Mouse (Mus musculus): ENCODE measurements around the gene Defa36. TPM values are rescaled to one million over a fixed set of nuclear protein-coding genes. Genes with fewer than 3 reads are reported as not detected.
"Not testable (repeated sequence)": the region's sequence is repeated elsewhere in the genome, so short reads cannot be mapped to it uniquely, and the experiment has no call there.

Defa36 gene
- total RNA-seq (2021), result not detected

DNA sequence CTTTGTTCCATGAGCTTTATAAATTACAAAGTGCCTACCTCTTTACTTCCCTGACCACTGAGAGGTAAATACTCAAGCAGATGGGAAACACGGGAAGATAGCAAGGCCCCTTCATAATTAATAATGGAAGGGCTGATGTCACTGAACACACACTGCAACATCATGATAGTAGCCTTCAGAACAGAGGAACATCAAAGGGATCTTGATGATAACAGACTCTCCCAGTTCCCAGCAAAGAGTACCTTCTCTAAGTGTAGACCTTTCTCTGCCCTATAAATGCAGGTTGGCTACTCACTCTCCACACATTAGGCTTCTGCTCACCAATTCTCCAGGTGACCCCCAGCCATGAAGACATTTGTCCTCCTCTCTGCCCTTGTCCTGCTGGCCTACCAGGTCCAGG is at the start of gene Defa36:
Gene Defa36, plus strand, starts transcription at position 301 of the 400 bp plus-strand sequence.
- DNase-seq (ENCODE audit: extremely low spot score in 1 of 2, low spot score in 2 of 2); intact Hi-C loops (cut with DNase I): not testable (repeated sequence)

- DNase-seq (ENCODE audit: extremely low spot score in 1 of 2, low spot score in 2 of 2); intact Hi-C loops (cut with DNase I): not testable (repeated sequence)
These were observed 49.0 kb upstream of the Defa36 start, which contains the start of gene Defa2 for GRCm38 (mm10) chr8:21378215-21378614. Gene Defa2 (plus strand): TSS chr8:21378515.

- DNase-seq (ENCODE audit: extremely low spot score in 1 of 2, low spot score in 2 of 2); intact Hi-C loops (cut with DNase I): not testable (repeated sequence)
These were observed 35.7 kb upstream of the Defa36 start, which contains the start of gene Defa33 for GRCm38 (mm10) chr8:21391511-21391910. Gene Defa33 (plus strand): TSS chr8:21391811.

- DNase-seq (ENCODE audit: extremely low spot score in 1 of 2, low spot score in 2 of 2); intact Hi-C loops (cut with DNase I): not testable (repeated sequence)
These were observed 29.2 kb downstream of the Defa36 start, which contains the start of gene Gm7849 for GRCm38 (mm10) chr8:21456460-21456859. Gene Gm7849 (minus strand): TSS chr8:21456560.

Other genes starting within 250 kb of the Defa36 start
- gene Defa31, start 235.8 kb upstream of the Defa36 start, total RNA-seq (2021), result not detected
- gene Gm15293, start 225.8 kb upstream of the Defa36 start, total RNA-seq (2021), result not detected
- gene Gm15292, start 177.7 kb upstream of the Defa36 start, total RNA-seq (2021), result not detected
- not detected for gene Defa27, start 111.9 kb upstream of the Defa36 start, total RNA-seq (2021)
- gene Defa29, start 100.4 kb upstream of the Defa36 start, total RNA-seq (2021), result not detected
- gene Defa2, start 48.9 kb upstream of the Defa36 start, total RNA-seq (2021), result not detected
- not detected for gene Defa33, start 35.6 kb upstream of the Defa36 start, total RNA-seq (2021)
- gene Gm7849, start 29.1 kb downstream of the Defa36 start, total RNA-seq (2021), result not detected
- gene Defa20, start 81.8 kb downstream of the Defa36 start, total RNA-seq (2021), result not detected
- not detected for gene Defa32, start 101.6 kb downstream of the Defa36 start, total RNA-seq (2021)
- not detected for gene Defa37, start 138.0 kb downstream of the Defa36 start, total RNA-seq (2021)
- gene Defa28, start 155.6 kb downstream of the Defa36 start, total RNA-seq (2021), result not detected
- gene Gm7861, start 167.1 kb downstream of the Defa36 start, total RNA-seq (2021), result not detected
- gene Defa26, start 190.8 kb downstream of the Defa36 start, total RNA-seq (2021), result not detected
- not detected for gene Defa17, start 228.4 kb downstream of the Defa36 start, total RNA-seq (2021)
- not detected for gene Defa34, start 238.4 kb downstream of the Defa36 start, total RNA-seq (2021)

Measured in left cerebral cortex, postnatal 10 days (tissue).